Mouse (Mus musculus) embryonic facial prominence, embryonic 11.5 days (tissue): ENCODE results near the gene Rgn. TPM values are rescaled to one million over a fixed set of nuclear protein-coding genes. Genes with fewer than 3 reads are reported as not detected.

Source experiments
- polyA plus RNA-seq: library from polyadenylated mRNA; unstranded; fragments of >200 nt; fragmentation: Nextera tagmentation; extraction: Ambion mirVana; gene quantifications from 2 replicates; pipeline ENCODE4 v1.2.1, GENCODE M21; 2014

Gene Rgn
- polyA plus RNA-seq, 1 experiment from 2014 or later: not detected

Other genes with a start within 250 kb of the Rgn start
- 22.1 and 23.0 TPM in 2 replicates for gene Rp2, start 185.3 kb upstream of the Rgn start, polyA plus RNA-seq
- 11.4 and 14.4 TPM in 2 replicates for gene Jade3, start 124.1 kb upstream of the Rgn start, polyA plus RNA-seq
- 58.4 and 67.0 TPM in 2 replicates for gene Rbm10, start 67.7 kb downstream of the Rgn start, polyA plus RNA-seq
- gene Ndufb11, start 67.8 kb downstream of the Rgn start, polyA plus RNA-seq: 207 and 208 TPM in 2 replicates
- gene Uba1, start 108.5 kb downstream of the Rgn start, polyA plus RNA-seq: 220 and 234 TPM in 2 replicates
- gene Cdk16, start 138.2 kb downstream of the Rgn start, polyA plus RNA-seq: 88.8 and 97.1 TPM in 2 replicates
- gene Usp11, start 154.1 kb downstream of the Rgn start, polyA plus RNA-seq: 68.2 and 70.8 TPM in 2 replicates
- gene Araf, start 248.0 kb downstream of the Rgn start, polyA plus RNA-seq: 68.0 and 74.8 TPM in 2 replicates